ENCODE assay signal across 24 mouse cellular contexts in genomic region chr4:83187324-83187723, GRCm38 (mm10).
"Had no signal": no experiment of that assay in that cellular context is flagged by ENCODE, and none has a peak within 500 bp of the region (broad histone marks: within the 10 kb centered on the region; RNA-seq: fewer than 3 reads in every experiment).

No protein-coding gene starts in this region.

- ATAC-seq: hindbrain, embryonic 16.5 days; inflammation-experienced regulatory T-cells, adult 6 months; intestine, embryonic 15.5 days; intestine, postnatal 0 days had no signal

- DNase-seq: gastrocnemius, adult 2 months; gastrocnemius, postnatal 10 days; gastrocnemius, postnatal 25 days; heart, postnatal 10 days; heart, postnatal 4 days; kidney, adult 18-20 months; kidney, adult 8-10 months; kidney, postnatal 10 days; kidney, postnatal 25 days; kidney, postnatal 4 days; liver; liver, embryonic 13.5 days had no signal

- H3K27ac ChIP-seq: gastrocnemius, adult 2 months; hindbrain, embryonic 10.5 days; hindbrain, embryonic 12.5 days; hindbrain, embryonic 14.5 days; intestine, embryonic 15.5 days; layer of hippocampus, adult 2 months; left cerebral cortex, adult 2 months; limb, embryonic 10.5 days; limb, embryonic 12.5 days; liver, embryonic 13.5 days had no signal

- H3K36me3 ChIP-seq: heart, embryonic 12.5 days; hindbrain, embryonic 10.5 days; hindbrain, embryonic 12.5 days; intestine, embryonic 15.5 days; limb, embryonic 10.5 days; limb, embryonic 12.5 days; liver, embryonic 13.5 days had no signal

- H3K9ac ChIP-seq: heart, embryonic 12.5 days; hindbrain, embryonic 12.5 days; hindbrain, embryonic 14.5 days; intestine, embryonic 15.5 days; limb, embryonic 12.5 days; liver, embryonic 13.5 days had no signal

- H3K27me3 ChIP-seq: heart, embryonic 12.5 days; hindbrain, embryonic 12.5 days; intestine, embryonic 15.5 days; limb, embryonic 12.5 days; liver, embryonic 13.5 days had no signal

- H3K9me3 ChIP-seq: hindbrain, embryonic 10.5 days; hindbrain, embryonic 12.5 days; intestine, embryonic 15.5 days; limb, embryonic 10.5 days; limb, embryonic 12.5 days; liver, embryonic 13.5 days had no signal

- H3K4me1 ChIP-seq: intestine, embryonic 15.5 days; liver, embryonic 13.5 days had no signal

- H3K4me3 ChIP-seq: gastrocnemius, adult 2 months; heart, embryonic 12.5 days; hindbrain, embryonic 10.5 days; hindbrain, embryonic 12.5 days; intestine, embryonic 15.5 days; layer of hippocampus, adult 2 months; left cerebral cortex, adult 2 months; limb, embryonic 10.5 days; limb, embryonic 12.5 days; liver, embryonic 13.5 days had no signal
